Mouse (Mus musculus): ENCODE data around the gene Fn1. TPM values are rescaled to one million over a fixed set of nuclear protein-coding genes. Genes with fewer than 3 reads are reported as not detected.

The Fn1 gene
- 0.60 to 1.6 TPM (median 1.2 TPM) in 4 replicates for total RNA-seq (2023; ENCODE audit: inconsistent age)

DNA sequence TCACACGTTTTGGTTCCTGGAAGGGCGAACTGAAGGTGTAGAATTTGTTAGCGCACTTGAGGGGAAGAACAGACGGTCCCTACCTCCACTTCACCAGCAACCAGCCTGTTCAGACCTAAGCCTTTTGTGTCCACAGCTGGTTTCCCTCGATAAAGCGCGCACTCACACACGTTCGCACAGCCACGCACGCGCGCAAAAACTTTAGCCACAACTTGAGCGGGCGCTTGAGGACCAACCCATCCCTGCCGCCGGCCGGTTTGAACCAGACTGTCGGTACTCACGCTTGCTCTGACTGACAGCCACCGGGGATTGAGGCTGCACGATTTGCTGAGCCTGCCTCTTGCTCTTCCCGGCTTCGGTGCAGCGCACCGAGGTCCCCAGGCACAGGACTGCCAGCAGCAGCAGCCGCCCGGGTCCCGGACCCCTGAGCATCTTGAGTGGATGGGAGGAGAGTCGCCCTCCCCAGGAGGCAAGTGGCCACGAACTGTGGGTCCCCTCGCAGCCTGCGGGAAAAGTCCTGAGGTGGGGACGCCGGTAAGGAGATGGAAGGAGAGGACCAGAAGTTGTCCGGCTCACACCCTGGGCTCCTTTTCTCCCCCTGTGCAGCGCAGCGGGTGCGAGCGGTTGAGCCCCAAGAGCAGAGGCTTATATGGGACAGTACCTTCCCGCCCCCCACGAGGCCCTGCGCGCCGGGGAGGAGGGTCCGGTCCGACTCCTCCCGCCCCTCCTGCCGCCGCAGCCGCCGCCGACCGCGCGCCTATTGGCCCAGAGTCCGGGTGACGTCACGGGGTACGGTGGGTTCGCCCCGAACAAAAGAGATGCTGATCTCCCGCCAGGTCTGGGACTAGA, at the start of gene Fn1:
TSS of gene Fn1 (minus strand) at position 650 of the 849 bp plus-strand sequence.

DNA sequence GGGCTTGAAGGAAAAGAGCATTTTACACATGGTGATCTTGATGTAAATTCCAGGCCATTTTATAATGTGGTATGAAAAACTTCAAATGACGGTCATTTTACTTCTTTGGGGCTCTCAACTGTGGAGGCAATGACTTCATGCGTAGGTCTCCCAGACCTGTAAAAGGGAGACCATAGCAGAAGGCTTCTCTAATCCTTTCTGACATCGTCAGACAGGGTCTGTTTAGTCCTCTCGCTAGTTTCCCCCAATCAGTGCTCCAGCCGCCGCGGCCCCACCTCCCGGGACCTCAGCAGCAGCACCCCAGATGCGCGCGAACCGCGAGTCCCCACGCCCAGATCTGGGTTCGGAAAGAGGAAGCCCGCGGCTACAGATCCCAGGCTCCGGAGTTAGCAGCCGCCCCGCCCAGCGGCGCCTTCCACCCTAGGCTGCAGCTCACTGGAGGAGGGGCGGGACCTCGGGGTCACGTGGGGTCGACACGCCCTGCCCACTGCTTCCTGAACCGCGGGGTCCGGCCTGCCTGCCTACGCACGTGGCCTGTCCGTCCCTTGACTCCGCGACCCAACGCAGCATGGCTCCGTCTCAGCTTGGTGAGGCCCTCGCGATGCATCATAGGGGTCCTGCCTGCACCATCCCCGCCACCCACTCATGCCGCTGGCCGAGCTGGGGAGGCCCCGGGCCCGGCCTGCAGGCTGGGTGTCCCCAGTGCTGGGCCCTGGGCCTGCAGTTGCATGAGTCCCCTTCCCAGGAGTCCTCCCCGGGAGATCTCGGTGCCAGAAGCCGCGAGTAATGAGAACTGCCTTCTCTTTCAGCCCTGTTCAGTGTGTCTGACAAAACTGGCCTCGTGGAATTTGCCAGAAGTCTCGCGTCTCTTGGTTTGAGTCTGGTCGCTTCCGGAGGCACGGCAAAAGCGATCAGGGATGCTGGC, 96.0 kb downstream of the Fn1 start, which contains the start of gene Atic:
TSS of gene Atic (plus strand) at position 463 of the 925 bp plus-strand sequence.

Other genes starting within 250 kb of the Fn1 start
- gene Abca12, start 238.3 kb downstream of the Fn1 start, total RNA-seq (2023; ENCODE audit: inconsistent age), result not detected in 4 replicates
- 52.1 to 63.6 TPM (median 58.2 TPM) in 4 replicates for gene Atic, start 96.0 kb downstream of the Fn1 start, total RNA-seq (2023; ENCODE audit: inconsistent age)